Mouse (Mus musculus): Measurements from ENCODE around the gene Gm21866. TPM values are rescaled to one million over a fixed set of nuclear protein-coding genes. Genes with fewer than 3 reads are reported as not detected.
"Not testable (repeated sequence)": the region's sequence is repeated elsewhere in the genome, so short reads cannot be mapped to it uniquely, and the experiment has no call there.

Gene Gm21866
- not detected for total RNA-seq (2021)
- long read RNA-seq, experiment 1, result 0 reads
- long read RNA-seq, experiment 2, result 0 reads

DNA sequence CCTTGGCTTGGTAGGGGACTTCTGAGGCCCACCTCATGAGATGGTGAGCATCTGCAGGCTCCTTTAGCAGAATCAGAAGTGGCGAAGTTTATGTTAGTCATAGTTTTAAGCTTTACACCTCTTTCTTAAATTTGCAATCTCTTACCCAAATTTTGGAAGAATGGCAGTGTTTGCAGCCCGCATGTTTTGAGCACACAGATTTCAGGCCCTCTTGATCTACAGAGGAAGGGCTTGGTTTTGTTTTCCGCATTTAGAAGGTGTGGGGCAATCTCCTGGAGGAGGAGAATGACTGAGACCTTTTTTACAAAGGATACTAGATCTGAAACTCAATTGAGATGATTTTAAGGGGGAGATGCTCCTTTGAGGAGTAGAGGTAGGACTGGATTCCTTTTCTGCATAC is at the start of gene Gm21866:
Gene Gm21866 (minus strand): TSS at position 101 of the 400 bp plus-strand sequence.
- not testable (repeated sequence) for DNase-seq

DNA sequence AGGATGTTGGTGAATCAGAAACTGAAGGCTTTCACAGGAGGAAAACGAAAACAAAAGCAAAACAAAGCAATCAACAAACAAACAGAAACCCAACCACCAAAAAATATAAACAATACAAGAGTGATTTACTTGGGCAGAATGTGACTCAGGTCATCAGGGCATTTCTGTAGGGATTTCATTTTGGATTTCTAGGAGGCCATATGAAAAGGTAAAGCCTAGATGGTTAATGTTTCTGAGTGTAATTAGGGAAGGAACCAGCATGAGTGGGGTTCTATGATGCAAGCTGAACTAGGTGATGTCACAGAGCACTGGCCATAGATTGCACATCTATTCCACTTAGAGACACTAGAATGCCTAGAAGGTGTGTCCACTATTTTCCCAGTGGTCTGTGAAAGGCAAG is 28.3 kb upstream of the Gm21866 start, which contains the start of gene Gm20773:
Gene Gm20773 (plus strand): TSS at position 301 of the 400 bp plus-strand sequence.
- not testable (repeated sequence) for DNase-seq

Other genes with a start within 250 kb of the Gm21866 start
- not detected for gene Gm21828, start 241.7 kb downstream of the Gm21866 start, total RNA-seq (2021)
- not detected for gene Gm21440, start 213.2 kb downstream of the Gm21866 start, total RNA-seq (2021)
- not detected for gene Gm21454, start 213.1 kb downstream of the Gm21866 start, total RNA-seq (2021)
- gene Gm21725, start 116.5 kb downstream of the Gm21866 start, total RNA-seq (2021), result not detected
- gene Gm20773, start 28.4 kb upstream of the Gm21866 start, total RNA-seq (2021), result not detected